Mouse (Mus musculus): Measurements from ENCODE around the gene Fars2.

Gene Fars2

DNA sequence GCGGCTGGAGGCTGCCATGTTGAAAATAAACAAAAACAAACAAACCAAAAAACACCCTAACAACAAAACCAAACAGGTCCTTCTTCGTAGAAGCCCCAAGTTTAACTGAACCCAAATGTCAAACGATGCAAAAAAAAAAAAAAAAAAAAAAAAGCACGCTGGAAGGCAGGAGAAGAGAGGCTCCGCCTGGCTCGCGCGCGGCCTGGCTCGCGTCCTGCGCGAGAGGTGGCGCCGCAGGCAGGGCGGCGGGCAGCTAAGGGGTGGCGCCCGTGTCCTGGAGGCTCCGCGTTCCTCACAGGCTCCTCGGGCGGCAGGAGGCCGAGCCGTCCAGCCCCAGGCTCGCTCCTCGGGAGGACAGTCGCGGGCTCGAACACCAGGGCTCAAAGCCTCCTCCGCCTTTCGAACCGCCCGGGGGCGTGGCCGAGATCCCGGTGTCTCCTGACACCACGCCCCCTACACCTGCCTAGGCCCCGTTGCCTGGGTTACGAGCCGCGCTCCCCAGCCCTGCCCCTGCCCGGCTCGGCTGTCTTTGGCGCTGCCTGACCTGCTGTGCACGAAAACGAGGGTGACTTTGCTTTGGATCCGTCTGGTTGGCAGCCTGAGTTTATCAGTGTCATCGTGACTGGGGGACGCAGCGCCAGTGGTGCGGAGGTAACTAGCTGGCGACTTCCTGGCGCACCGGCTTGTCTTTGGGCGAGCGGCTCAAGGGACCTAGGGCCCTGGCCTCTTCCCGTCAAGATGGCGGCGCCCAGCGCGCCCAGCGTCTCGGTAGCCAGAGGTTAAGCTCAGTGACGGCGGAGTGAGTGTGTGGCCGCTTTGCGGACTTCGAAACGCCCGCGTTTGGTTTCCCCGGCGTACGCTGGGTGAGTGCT lies at the start of gene Fars2, which contains the start of gene Lyrm4:
Gene Fars2, plus strand, starts transcription at position 270 of the 872 bp plus-strand sequence.
Gene Lyrm4, minus strand, starts transcription at position 384 of the 872 bp plus-strand sequence.
- DNase-seq = peak; percentile 95

DNA sequence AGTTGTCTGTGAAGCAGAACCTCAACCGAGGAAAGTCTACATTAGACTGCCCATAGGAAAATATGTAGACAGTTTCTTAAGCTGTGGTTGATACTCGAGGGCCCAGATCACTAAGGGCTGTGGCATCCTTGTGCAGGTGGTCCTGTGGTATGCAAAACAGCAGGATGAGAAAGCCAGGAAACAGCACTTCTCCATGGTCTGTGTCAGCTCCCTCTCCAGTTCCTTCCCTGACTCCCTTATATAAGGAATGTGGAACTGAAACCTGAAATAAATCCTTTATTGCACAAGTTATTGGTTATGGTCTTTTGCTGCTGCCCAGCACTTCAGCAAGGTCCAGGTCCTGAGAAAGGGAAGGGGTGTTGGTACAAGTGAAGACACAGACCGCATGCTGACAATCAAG lies 42.7 kb upstream of the Fars2 start:
- DNase-seq = no peak

DNA sequence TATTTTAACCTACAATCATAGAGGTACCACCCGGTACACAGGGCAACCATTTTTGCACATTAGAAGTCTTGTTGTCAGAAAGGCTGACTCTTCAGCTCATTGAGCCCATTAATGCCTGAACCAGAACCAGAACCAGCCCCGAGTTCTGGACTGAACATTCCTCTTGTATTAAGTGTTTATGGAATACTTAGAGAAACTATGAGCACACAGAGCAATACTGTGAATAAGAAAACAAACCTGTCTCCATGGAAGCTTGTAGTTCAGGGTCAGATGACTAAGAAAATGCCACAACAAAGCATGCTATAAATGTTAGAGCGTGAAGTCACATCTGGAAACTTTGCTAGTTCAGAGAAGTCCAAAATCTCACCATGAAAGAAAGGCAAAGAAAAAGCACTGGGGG lies 35.6 kb upstream of the Fars2 start:
- DNase-seq = no peak

DNA sequence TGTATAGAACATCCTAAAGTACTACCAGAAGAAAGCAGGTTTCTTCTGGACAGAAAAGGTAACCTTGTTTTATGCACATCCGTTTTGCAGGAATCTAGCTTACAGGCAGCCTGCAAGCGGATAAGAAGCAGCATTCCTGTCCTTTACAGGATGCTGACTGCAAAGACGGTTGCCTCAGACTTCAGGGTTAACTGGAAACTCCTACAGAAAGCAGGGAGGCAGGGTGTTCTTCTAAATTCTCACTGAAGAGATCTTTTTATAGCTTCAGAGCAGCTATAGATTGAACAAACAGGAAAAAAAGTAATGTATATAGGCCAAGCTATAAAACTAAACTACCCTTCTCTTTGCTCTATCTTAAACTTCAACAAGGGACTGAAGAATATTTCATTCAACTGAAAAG lies 32.5 kb upstream of the Fars2 start:
- DNase-seq = no peak

DNA sequence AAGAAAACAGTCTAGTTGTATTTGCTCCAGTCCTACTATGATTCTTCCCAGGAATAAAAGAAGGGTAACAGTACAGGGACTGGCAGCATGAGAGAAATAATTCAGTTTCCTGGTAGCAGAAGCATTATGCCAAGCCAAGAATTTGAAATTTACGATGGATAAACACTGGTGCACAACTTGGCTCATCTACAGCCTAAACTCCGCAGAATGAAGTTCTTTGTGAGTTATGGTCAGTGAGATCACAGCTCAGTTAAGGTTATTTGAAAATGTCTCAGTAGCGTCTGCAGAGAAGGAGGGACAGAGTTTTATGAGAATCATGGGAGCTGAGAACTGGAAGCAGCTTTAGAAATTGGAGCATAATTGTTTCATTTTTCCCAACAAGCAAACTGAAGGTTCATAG lies 31.2 kb upstream of the Fars2 start:
- DNase-seq = no peak

DNA sequence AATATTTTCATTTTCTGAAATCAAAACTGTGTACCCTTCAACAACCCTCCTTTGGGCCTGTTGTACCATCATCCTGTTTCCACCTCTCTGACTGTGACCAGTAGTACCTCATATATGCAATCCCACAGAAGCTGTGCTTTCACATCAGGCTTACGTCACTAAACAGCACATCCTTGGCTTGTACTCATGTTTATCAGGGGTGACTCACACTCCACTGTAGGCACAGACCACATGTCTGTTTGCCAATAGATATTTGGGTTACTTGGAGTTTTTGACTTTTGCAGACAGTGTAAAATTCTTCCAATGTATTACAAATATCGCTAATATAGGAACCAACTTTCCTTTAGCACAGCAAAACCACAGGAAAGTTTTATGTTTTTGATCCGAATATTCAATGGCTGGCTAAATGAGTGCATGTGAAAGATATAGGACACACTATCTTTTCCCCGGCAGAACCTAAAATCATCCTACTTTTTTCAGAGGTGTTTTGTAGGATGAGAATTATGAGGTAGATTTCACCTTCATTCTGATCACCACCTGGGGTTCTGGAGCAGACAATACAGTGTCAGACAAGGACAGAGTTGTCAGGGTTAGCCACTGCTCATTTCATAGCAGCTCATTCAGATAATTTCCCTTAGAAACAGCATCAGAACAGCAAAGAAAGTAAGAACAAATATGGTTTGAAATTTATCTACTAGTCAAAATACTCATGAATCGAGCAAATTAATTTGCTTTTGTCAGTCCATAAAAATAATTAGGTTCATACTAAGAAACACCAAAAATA lies 30.4 kb upstream of the Fars2 start:
- no peak for DNase-seq

DNA sequence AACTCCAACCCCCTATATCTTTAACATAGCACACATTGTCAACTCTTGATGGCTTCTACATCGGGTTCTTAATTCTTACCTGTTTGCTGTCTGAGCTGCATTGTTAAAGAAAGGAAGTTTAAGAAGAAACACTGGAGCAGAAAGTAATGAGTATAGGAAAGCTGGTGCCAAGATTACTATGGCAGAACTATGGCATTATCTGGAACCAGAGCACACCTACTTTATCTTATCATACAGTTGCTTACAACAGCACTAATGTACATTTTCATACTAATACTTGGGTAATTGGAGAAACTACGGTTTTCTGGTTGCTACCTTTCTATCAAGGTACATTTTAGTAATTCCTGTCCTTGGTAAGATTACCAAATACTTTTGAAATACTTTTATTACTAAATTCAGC lies 29.8 kb upstream of the Fars2 start:
- no peak for DNase-seq

DNA sequence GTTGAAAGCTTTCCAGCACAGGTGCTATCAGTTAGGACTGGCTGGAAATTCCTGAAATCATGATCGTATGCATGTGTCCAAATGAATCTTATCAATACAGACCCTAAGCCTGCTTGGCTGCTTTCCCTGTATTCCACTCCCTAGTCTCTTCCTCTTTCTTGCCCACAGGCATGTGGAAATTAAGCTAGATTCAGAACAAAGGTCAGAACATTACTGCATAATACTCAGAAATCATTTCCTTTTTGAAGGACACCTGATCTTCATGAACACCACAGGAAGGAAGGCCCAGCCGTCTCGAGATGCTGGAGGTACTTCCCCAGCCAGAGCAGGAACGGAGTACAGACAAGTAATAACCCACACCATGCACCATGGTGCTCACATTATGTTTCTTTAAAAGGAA lies 29.0 kb upstream of the Fars2 start:
- DNase-seq = no peak

DNA sequence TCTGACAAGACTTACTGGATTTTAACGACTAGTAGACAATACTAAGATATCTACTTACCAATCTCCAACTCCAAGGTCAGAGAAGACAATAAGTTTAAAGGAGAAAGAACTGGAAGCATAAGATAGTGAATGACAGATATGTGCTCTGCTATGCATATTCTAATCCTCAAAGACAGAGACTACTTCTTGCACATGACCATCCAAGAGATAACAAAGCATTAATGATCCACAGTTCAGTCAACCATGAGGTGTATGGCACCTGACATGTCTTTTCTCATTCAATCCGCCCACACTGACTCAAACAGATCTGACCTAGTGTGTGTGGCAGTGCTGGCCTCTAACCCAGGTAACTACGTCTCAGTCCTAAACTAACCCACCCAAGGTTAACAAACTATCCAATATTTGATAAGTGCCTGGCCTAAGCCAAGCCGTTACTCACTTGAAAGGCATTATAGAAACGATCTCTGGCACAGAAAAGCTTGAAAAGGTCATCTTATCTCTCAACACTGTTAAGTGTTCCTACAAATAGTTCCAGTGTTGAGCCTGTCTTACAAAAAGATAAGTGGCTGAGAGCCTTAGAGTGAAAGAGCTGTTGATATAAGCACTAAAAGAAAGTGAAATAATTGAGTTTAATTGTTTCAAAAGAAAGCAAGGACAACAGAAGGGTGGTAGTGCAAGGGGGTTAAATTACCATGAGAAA lies 20.4 kb upstream of the Fars2 start:
- no peak for DNase-seq

DNA sequence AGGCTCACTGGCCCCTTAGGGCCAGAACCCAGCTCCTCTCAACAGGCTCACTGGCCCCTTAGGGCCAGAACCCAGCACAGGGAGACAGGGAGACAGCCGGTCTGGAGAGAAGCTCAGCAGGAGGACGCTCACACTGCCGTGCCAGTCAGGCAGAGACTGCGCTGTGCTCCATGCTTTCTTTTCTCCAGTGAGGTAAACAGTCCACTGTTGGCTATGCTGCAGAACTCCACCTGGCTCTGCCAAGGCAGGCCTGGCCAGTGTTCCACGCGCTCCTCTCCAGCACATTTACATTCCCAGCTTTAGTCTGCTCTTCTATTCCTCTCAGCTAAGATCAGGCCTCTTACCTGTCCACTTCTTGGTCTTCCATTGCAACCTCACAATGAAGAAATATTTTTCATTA lies 11.6 kb upstream of the Fars2 start:
- DNase-seq = no peak

DNA sequence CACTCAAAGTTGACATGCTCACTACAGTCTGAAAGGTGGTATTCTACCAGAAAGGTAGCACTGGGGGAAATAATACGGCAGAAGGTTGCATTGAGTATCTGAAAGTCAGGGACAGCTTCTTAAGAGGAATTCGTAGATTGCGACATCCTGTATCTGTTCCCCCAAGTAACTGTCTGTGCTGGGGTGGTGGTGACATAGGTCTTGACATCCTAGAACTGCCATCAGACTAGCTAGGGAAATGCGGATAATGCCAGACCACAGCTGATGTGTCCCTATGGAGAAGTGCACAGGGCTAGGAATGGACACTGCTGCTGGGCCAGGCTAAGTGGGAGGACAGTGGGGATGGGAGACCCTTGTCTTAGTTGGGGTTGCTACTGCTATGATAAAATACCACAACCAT lies 8.7 kb upstream of the Fars2 start:
- DNase-seq = no peak

DNA sequence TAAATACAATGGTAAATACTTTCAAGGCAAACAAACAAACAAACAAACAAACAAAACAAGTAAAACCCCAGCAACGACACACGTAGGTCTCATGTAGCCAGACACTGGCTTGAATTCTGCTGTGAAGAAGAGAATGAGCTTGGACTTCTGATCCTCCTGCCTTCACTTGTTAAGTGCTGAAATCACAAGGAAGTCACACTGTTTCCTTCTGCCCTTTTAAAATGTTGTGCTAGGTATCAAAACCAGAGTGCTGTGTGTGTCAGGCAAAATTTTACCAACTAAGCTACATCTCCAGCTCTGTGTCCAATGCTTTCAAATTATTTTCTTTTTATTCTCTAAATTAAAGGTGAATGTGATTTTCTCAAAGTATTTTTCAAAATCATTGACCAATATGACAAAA lies 5.9 kb upstream of the Fars2 start:
- no peak for DNase-seq

DNA sequence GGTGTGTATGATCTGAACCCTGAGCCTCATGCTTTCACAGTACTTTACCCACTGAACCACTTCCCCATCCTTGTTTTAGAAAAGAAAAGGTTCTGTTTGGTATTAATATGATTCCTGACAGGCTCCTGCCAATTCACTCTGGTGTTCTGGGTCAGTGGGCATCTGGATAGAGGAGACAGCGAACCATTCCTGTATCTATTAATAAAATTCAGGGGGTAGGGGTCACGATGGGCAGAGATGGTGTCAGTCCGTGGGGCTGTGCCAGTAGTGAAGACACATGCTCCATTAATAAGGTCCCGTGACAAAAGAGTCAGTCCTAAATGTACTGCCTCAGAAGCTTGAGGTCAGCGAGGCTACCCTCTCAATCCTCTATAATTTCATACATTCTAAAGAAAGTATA lies 4.0 kb upstream of the Fars2 start:
- DNase-seq = no peak

DNA sequence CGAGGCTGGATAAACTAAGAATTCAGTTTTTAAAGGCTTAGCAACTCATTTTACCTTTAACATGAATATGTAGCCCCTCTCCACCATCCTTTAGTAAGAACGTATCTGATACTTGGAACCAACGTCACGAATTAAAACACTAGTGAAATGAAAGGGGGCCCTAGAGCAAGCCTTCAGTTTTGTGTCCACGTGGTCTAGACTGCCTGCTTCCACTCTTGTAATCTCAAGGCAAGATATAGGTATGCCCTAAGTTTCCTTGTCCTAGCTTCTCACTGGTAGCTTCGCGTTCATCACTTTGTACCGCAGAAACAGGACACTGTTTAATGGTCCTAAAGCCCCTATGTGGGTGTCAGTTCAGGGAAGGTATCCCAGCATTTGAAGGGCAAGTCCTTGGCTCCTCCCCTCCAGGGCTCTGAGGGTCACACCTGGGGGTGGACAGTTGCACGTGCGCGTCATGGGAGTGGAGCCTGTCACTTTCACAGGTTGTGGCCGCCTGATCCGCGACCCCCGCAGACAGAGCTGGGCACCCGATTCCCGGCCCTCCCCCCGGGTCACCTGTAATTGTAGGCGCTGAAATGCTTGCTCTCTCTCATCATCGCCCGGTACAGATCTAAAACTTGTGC lies 581 bp upstream of the Fars2 start:
- DNase-seq = peak; percentile 33

DNA sequence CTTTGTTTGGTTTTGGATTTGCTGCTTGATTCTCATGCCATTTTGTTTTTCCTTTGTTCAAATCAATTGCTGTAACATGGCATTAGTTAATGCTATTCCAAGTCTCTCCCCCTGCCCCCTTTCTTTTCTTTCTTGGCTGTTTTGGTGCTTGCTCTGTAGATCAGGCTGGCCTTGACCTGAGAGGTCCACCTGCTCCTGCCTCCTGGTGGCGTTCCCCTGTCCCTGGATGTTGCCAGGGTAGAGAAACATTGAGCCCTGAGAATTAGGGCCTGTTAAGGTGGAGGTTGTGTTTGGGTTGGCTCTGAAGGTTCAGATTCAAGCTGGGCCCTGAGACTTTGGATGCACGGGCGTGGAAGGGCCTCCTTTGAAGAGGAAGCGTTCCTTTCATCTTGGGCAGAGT lies 2.5 kb downstream of the Fars2 start:
- DNase-seq = no peak

DNA sequence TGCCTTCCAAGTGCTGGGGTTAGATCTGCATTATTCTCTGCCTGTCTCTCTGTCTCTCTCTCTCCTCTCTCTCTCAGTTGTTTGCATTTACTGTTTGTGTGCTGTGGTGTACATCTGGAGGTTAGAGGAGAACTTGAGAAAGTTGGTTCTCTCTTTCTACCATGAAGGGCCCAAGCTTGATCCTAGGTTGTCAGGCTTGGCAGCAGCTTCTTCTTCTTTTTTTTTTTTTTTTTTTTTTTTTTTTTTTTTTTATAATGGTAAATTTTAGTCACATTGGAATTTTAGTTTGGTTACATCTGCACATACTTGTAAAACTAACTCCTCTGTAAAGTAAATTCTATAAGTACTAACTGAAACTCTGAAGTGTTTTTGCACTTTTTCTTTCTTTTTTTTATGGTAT lies 3.4 kb downstream of the Fars2 start:
- DNase-seq = no peak

DNA sequence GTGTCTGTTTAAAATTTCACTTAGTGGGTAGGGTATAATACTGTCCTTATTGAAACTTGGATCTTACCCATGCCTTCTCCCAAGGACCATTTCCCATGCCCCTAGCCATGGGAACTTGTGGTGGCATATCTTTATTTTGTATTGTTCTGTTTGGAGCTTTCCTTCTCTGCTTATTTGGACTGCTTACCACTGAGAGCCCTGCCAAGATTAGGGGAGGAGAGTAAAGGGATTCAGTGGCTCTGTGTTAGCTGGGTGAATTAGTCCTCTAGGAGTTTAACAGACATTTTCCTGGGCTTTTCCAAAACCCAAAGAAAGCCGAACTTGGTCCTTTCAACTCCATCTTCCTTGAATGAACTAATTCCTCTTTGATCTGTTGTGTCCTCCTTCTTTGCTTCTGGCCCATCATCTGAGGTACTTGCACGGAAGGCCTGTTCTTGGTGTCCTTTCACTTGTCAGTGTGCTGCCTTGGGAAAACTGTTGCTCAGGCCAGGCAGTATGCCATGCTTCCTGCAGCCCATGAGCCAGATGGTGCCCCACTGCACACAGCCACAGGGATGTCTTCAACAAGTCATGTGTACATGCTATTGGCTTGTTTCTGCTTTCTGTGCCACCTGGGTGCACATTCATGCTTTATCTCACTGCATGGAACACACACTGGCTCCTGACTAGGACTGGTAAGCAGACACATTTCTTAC lies 12.3 kb downstream of the Fars2 start:
- DNase-seq = peak; percentile 30

DNA sequence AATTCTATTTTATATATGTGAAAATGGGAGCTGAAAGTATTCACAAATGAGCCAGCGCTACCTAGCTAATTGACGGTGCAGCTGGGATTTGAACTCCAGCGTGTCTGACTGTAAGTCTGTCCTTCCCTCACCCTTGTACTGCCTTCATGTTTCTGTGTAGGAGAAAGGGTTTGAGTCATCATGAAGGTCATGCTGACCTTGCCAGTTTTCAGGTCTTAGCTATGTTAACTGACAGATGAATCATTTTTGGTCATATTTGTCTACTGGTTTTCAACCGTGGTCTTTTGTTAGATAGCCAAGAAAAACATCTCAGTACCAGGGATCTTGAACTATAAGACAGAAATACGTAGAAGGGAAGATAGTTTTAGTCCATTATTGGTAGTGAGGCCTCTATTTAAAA lies 14.2 kb downstream of the Fars2 start:
- DNase-seq = no peak

DNA sequence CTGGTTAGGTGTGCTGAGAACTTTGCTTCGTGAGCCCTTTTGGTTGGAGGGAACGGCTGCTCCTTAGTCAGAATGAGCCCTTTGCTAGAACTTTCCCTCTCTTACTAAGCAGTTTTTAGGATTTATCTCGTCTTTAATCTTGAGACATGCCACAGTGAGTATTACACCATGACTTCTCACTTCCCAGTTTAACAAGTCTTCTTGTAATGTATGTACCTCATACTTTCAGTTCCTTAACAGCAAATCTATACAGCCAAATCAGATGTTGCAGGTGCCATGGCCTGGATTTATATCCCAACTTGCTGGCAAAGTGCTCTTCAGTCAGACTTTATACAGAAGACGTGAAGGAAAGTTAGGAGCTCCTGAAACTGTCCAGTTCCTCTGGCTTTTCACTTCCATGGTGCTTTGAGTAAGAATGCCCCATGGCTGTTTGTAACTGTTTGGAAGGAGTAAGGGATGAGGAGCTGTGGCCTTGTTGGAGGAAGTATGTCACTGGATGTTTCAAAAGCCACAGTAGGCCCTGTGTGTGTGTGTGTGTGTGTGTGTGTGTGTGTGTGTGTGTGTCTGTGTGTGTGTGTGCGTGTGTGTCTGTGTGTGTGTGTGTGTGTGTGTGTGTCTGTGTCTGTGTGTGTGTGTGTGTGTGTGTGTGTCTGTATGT lies 14.9 kb downstream of the Fars2 start:
- DNase-seq = no peak

DNA sequence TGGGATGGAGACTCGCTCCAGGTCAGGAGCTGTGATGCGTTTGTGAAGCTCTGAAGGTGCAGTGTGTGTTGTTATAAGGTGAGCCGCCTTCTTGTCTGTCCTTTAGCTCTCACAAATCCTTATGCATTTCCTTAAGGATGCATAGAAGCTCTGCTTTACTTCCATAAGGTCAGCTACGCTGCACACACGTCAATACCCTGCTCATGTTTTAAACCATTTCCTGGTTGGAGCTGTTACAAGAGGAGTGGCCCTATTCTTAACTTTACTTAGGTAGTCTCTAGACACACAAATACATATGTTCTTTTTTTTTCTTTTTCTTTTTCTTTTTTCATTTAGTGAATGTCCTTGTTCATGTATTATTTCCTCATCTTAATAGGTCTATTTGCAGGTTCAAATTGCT lies 22.5 kb downstream of the Fars2 start:
- no peak for DNase-seq

DNA sequence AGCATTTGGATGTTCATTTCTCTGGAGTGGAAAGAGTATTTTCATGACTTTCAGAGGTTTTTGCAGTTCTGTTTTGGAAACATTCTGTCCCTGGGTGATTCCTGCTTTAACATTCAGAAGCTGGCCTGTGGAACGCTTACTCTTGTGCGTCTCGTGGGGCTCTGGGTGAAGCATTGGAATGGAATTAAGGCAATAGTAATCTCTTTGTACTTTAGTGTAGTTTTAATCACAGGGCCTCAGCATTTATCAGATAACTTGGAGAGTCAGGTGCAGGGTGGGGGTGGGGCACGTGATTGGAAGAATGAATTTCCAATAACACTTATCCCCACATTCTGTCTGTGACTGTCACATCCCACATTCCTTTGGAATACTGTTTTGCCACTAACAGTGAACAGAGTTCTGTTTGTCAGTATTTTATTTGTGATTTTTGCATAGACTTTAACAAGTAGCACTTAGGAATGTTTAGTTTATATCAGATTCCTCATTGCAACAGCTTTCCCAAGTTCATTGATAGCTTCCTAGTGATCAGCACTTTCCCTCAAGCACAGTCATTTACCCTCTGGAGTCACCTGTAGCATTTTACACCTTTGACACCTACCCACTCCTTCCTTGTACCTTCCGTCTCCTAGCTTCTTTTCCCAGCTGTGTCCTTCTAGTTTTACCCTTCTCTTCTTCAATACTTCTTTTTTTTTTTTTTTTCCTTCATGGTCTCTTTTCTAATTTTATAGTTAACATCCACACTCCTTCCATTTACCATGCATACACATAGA lies 23.2 kb downstream of the Fars2 start:
- DNase-seq = no peak
